Mouse (Mus musculus) E14TG2a.4 (cell line): ENCODE data around the gene Ppp1r15a.

Experiments used
- CTCF ChIP-seq: conservative IDR thresholded peaks from 2 replicates; pipeline ENCODE4 v1.5.1; 2014; ENCODE audit warnings: low read length
- NANOG ChIP-seq: IDR thresholded peaks from 2 replicates; pipeline ENCODE4 v1.6.1; 2014; ENCODE audit warnings: borderline replicate concordance, low read length, mixed read lengths

DNA sequence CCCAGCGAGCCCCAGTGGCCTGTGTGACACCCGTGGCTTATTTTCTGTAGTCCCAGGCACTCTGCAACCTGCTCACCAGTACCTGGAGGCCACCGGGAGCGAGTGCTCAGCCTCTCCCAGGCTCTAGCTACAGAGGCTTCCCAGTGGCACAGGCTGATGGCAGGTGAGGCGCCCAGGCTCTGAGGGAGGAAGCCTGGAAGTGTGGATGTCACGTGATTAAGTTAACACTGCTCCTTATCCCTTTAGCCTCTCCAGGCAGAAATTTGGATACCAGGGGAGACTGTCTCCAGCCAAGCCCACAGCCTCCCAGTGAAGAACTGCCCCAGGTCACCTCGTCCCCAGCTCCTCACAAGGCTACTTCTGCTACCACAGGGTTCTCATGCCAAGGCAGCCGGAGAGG, 27.5 kb upstream of the Ppp1r15a start:
- TF ChIP-seq CTCF (no peak), NANOG (no peak)
